Mouse (Mus musculus) mesoderm, embryonic 11.5 days (tissue): ENCODE results near the gene Ppp2ca.
"Not testable (repeated sequence)": the region's sequence is repeated elsewhere in the genome, so short reads cannot be mapped to it uniquely, and the experiment has no call there.

Experiments
- DNase-seq: peaks from one replicate; pipeline ENCODE4 v3.0.0-alpha.2; 2012; ENCODE audit warnings: low read depth, low spot score

Gene Ppp2ca

GRCm38 (mm10) chr11:52130451-52131068, 32.1 kb downstream of the Ppp2ca start:
- DNase-seq: no peak

- DNase-seq: not testable (repeated sequence)
Measured at GRCm38 (mm10) chr11:52143675-52144074, 45.2 kb downstream of the Ppp2ca start.

GRCm38 (mm10) chr11:52145428-52145827, 46.9 kb downstream of the Ppp2ca start, which contains the start of gene Olfr1373:
Olfr1373 (minus strand) TSS chr11:52145528.
- not testable (repeated sequence) for DNase-seq

DNA sequence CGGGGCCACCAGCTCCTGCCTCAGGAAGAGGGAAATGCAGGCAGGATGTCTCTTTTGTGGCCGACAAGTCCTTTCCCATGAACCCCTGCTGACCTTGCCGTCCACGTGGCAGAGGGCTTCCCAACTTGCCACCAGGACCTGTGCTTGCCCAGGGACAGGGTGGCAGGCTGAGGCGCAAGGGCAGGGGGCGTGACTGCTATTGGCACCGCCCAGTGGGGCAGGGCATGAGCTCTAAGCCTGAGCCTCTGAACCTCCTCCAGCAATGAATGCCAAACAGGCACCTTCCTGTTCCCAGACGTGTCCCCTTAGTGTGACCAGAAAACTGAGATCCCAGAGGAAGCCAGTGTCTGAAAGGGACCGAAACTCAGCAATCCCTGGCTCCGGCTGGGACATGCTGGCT, 65.4 kb downstream of the Ppp2ca start:
- no peak for DNase-seq

DNA sequence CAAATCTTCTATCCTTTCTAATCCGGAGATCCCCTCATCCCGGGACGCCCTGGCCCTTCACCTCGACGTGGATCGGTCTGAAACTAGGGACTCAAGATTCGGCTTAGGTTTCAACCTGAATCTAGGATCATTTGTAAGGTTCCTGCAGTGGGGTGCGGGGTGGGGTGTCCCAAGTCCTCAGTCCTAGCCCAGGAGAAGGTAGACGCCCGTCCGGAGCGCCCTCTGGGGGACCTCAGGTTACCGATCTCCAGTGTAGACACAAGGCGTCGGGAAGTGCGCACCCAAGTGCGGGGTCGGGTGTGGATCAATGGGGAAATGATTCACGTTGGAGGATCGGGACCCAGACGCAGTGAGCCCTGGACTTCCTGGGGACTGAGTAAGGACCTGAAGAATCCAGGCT, 68.6 kb downstream of the Ppp2ca start:
- DNase-seq: no peak

DNA sequence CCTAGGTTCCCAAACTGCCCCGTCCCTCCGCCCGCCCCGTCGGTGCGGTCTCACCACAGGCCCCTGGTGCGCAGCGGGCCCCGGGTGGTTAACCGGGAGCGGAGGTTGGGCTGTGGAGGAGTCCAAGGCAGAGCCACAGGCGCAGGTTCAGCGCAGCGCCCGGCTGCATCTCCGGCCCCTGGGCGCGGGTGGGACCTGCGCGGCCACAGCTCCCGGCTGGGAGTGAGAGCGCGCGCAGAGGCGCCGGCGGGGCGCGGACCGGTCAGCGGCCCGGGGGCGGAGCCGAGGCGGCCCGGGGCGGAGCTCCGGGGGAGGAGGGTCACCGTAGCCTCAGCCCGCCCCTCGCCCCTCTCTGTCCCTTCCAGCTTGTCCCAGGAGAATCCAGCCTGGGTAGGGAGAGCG, 69.4 kb downstream of the Ppp2ca start:
- DNase-seq: not testable (repeated sequence)

DNA sequence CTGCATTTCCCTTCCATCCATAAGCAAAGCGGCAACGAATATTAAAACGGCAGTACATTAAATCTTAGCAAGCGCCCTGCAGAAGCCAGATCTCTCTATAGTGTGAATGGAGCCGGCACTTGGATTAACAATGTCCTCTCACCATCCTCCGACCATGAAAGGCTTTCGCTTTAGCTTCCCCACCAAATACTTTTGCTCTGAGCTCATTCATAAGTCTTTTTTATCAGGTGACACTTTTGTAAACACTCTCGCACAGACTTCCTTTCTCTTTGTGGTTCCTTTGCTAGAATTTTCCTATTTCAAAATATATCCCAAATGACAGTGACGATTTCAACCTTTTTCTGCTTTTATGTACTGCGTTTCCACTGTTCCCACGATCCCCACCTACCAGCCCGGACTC, 70.0 kb downstream of the Ppp2ca start:
- DNase-seq: no peak
